Mouse (Mus musculus) spleen, postnatal 4 days (tissue): Measurements from ENCODE around the gene Elavl1.
"Not testable (repeated sequence)": the region's sequence is repeated elsewhere in the genome, so short reads cannot be mapped to it uniquely, and the experiment has no call there.

Source experiments
- DNase-seq, 2 experiments: peaks; one replicate each; pipeline ENCODE4 v3.0.0; 2022; ENCODE audit warnings: low spot score in 2 of 2

Gene Elavl1

DNA sequence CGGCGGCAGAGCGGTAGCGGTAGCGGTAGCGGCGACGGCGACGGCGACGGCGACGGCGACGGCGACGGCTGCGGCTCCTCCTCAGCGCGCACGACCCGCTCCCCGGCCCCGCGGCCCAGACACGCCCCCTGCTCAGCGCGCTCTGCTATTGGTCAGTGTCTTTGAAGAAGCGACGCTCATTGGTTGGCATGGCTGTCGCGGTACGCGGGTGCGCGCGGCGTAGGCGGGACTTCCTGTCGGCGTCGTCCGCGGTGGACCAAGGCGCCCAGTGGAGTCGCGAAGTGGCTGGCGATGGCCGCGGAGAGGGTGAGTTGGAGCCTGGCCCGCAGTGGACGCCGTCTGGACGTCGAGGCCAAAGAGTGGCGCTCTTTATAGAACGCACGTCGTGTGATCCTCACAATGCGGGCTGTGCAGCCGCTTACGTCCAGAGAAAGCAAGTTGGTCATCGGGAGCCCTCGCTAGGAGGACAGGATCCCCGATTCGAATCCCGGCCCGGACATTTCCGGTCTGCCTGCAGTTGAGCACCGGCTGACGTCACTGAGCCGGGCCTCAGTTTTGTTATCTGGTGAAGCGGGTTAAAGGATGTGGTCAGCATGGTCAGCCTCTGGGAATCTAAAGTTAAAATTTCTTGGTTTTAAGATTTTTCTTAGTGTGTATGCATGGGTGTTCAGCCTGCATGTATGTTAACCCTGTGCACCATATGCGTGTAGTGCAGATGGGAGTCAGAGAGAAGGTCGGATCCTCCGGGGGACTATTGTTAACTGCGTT, at the start of gene Elavl1, which contains the start of gene Ccl25:
TSS of gene Elavl1 (minus strand) at position 431 of the 768 bp plus-strand sequence.
TSS of gene Ccl25 (plus strand) at position 228 of the 768 bp plus-strand sequence.
- DNase-seq, result peak; percentile 98 to 99

DNA sequence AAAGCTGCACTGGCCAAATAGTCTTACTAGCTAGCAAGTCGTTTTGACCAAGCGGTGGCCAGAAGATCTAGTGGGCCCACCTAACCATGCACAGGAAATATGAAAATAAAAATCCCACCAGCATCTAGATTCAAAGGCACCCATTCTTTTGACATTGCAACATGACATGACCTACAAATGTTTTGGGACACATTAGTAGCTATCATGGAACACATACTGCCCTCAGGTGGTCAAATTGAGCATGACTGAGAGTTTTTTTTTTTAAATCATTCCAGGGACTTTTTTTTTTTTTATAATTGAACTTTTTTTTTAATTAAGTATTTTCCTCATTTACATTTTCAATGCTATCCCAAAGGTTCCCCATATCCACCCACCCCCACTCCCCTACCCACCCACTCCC, 47.4 kb upstream of the Elavl1 start:
- DNase-seq, result no peak

DNA sequence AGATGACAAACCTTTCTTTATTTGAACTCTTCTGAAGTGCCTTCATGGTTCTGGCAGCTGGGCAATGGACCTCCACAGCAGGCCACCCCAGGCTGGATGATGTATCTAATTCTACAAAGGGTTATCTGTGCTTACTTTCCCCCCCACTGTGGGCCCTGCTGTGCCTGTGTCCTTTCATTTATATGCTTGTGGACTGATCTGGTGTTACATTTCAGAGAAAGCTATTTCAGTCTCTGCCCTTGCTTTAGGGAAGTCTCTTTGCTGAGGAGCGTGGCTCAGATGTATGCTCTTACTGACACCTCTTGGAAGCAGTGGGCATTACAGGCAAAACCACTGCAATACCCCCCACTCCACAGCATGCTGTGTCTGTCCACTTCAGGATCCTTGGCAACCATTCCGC, 44.9 kb upstream of the Elavl1 start:
- DNase-seq, result peak; percentile 28 to 66

DNA sequence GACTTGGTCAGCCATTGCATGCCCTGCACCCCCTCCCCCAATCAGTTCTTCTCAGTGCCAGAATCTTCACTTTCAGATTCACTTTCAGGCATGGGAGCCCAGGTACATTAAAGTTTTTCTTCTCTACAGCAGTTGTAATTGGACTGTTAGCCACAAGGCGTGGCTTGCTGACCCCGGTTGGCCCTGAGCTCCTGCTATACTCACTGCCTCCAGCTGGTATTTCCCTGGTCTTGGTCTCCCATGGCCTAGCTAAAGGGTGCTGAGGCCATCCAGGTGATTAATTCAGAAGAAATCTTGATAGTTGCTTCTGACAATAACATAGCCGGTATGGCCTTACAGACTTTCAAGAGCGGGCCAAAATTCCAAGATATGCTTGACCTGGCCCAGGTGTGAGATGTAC, 43.3 kb upstream of the Elavl1 start:
- no peak for DNase-seq

DNA sequence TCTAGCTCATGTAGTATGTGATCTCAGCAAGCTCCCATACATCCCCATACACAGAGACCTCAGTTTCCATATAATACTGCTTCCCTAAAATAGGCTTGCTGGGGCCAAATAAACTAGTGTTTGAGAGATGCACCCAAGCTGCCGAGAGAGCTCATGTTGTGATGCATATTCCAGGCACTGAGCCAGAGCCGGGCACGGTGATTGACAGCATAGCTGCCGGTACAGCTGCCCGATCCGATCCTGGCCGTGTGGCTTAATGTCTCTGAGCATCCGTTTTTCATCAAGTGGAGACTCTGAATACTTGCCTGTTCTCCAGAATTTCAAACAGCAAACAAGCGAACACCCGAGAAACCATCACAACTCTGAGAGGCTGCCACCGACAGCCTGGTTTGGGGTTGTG, 42.6 kb upstream of the Elavl1 start:
- DNase-seq, result no peak

DNA sequence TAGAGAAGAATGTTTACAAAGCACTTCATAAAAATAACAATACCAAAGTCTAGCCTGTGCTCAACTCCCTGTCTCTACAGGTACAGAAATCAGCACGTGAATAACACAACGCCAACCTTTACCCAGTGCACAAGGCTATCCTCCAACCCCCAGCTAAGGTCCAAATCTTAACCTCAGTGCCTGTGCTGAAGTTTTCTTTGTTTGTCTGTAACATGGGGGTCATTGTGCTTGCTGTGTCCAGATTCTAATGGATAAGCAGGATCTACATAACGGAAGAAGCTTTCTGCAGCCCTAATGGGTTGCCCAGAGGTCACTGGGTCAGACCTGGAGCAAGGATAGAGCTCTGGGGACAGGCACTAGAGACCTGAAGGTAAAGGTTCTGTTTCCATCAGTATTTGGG, 41.0 kb upstream of the Elavl1 start:
- DNase-seq, result no peak

DNA sequence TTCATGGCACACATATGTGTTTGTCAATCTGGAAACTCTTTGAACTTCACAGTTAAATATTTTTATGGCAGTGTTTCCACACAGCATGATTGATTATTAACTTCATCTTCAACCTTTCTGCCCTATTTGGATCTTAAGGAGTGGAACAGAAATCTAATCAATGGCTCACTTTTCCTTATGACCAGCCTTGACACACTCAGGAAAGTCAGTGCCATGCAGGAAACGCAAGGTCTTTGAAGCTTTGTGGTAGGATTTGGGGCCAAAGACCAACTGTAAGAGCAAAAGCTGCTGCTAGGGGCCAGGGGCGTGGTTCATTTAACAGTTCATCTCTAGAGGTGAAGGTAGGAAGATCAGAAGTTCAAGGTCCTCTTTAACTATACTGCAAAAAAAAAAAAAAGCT, 35.7 kb upstream of the Elavl1 start:
- DNase-seq, result no peak

DNA sequence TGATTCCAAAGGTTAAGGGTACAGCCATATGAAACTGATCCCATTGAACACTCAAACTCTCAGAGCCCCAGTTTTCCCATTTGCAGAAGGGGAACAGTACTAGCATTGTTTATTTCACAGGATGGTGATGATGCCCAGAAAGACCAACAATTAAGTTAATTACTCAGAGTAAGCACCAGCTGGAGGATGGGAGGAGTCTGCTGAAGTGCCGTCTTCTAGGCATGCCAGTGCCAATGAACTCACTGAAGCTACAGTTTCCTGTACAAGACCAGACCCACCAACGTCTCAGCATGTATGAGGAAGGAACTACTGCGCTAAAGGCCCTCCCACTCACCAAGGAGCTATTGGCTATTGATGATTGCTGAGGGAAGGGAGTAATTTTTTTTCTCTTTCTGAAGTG, 34.1 kb upstream of the Elavl1 start:
- DNase-seq, result no peak

DNA sequence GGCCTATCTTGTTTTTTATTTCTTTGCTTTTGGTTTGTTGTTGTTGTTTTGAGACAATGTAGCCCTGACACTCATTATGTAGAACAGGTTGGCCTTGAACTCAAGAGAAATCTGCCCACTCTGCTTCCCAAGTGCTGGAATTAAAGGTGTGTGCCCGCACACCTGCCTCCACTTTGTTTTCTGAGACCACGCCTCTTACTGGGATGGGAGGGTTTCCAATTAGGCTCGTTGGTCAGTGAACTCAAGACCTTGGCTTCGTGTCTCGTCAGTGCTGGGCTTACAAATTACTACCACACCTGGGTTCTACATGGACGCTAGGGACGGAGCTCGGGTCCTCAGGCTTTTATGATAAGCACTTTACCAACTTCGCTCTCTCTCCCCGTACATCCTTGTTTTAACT, 30.2 kb upstream of the Elavl1 start:
- no peak for DNase-seq

DNA sequence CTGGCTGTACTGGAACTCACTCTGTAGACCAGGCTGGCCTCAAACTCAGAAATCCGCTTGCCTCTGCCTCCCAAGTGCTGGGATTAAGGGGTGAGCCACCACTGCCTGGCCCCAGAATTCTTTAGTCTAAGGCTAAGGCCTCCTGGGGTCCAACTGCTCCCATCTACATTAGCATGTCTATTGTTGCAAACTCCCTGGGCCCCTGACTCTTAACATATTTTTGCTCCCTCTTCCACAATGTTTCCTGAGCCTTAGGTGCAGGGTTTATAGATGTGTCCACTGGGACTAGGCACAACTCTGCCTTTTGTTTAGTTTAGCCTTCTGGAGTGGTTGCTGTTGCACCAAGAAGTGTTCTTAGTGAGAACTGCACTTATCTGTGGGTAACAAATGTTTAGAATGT, 29.3 kb upstream of the Elavl1 start:
- no peak for DNase-seq

DNA sequence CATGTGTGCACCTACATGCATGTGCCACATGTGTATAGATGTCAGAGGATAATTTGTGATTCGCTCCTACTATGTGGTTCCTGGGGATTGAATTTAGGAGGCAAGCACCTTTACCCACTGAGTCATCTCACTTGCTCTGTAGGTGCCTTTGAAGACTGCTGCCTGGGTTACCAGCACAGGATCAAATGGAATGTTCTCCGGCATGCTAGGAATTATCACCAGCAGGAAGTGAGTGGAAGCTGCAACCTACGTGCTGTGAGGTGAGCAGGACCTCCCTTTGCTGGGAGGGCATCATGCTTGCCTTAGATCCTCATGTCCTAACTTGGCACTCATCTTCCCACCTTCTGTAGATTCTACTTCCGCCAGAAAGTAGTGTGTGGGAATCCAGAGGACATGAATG, 28.5 kb upstream of the Elavl1 start:
- DNase-seq, result no peak

DNA sequence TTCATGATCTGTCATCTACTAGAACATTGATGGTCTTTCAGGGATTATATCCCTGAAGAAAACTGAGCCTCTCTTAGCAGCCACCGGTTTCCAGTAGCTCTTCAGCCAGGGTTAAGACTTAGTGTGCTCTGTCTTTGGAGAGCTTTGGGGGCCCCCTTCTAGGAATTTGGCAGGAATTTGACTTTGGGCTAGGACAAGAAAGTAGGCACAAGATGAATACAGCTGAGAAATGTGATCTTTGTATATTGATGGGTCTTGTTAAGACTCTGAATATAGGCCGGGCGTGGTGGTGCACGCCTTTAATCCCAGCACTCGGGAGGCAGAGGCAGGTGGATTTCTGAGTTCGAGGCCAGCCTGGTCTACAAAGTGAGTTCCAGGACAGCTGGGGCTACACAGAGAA, 27.3 kb upstream of the Elavl1 start:
- DNase-seq, result not testable (repeated sequence)

DNA sequence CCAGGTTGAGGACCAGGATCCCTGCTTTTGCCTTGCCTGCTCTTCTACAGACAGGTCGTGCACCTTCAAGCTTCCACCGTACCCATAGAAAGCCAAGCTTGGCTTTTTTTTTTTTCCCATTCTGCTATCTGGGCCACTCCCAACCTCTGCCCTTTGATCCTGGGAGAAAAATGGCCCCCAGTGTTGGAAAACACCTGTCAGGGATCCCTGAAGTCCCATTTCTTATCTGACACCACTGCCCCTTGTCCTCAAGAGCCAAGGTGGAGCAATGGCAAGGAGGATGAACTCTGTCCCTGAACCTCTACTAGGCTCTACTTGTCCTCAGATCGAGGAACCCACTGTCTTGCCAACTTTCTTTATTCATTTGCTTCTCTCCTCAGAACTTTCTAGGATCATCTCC, 25.4 kb upstream of the Elavl1 start:
- no peak for DNase-seq

DNA sequence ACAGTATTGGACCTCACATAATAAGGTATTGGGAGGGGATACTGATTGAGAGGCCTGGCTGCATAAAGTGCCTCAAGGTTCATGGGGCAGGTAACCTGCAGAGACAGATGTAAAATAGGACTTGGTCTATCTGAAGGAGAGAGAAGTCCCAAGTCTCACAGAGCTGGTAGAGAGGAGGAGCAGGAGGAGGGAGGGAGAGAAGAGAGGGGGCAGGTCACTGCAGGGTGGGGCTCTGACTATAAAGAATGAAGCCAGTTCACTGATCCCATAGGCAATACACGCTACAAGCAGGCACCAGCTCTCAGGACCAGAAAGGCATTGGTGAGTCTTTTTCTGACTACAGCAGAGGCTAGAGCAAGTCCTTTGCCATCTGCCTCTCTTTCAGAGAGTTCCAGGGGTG, 24.1 kb upstream of the Elavl1 start:
- no peak for DNase-seq

DNA sequence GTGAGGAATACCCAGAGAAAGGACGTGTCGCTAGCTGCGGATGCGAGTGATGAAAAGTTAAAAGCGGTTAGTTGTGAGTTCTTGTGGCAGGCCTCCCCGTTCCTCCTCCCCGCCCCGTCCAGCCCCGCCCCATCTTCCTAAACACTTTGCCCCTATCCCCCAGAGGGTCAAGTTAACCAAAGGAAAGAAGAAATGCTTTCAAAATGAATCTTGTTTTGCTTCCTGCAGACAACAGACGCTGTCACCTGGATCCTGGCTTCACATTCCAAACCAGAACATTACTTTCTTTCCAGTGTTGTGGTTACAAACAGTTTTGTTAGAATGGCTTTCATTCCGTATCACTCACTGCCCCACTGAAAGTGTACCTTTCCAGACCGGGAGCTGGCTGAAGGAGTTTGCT, 23.1 kb upstream of the Elavl1 start:
- DNase-seq, result no peak

DNA sequence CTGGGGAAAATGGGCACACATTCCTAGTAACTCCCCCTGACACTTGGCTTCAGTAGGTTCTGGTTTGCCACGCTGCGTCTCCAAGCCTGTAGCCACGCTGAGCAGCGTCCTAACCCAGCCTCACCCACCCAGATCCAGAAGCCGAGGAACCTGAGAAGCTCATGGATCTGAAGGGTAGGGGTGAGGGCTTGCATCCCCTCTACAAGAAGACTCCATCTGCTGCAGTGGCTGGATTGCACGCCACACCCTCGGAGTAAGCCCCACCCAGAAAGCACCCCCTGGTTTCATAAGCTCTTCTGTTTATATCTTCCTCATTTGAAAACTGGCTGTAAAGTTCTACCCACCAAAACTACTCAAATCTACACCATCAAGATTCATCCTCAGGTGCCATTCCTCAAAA, 22.4 kb upstream of the Elavl1 start:
- peak in 1 of 2 experiments; percentile 58 for DNase-seq

DNA sequence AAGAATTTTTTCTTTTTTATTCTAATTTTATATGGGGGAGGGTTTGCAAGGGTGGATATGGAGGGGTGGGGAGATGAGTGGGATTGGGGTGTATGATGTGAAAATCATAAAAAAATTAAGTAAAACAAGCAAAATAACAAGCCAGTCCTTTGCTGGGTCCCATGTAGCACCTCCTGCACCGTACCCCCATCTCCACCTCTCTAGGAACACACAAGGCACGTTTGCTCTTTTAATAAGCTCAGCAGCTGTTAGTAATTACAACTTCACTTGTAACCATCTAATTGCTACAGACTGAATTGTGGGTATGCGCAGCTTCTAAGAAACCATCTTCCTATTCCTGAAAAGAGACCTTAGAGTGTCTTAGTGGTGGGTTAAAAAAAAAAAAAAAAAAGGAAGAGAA, 15.0 kb upstream of the Elavl1 start:
- DNase-seq, result no peak

DNA sequence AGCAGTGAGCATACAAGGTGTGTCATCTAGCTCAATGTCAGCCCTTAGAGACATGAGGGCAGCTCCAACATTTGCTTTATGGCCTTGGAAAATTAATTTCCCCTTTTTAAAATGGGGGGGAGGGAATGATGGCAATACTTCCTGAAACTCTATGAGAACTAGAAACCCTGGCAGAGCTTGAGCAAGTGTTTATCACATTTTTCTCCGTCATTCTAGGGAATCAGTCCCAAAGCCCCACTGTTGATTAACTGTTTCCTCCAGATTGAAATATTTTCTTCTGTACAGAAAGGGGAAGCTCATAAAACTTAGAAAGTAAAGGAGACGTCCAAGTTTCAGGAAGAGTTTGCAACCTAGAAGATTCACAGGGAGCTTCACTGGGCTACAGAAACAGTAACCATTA, 10.5 kb upstream of the Elavl1 start:
- no peak for DNase-seq

DNA sequence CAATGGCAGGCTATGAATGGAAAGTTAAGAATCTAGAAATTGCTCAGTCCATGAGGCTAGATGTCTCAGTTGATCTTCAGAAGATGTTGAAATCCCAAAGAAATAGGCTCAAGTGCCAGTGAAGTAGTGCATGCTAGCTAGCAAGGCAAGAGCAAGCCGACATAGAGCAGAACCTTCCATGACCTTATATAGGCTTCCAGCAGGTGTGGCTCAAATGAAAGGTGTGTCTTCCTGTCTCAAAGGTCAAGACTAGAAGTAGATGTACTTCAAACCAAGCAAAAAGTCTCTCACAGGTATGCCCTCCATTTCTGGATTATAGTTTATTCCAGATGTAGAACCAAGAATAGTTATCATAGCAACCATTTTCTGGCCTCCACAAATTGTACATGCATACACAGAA, 8.8 kb upstream of the Elavl1 start:
- DNase-seq, result no peak

DNA sequence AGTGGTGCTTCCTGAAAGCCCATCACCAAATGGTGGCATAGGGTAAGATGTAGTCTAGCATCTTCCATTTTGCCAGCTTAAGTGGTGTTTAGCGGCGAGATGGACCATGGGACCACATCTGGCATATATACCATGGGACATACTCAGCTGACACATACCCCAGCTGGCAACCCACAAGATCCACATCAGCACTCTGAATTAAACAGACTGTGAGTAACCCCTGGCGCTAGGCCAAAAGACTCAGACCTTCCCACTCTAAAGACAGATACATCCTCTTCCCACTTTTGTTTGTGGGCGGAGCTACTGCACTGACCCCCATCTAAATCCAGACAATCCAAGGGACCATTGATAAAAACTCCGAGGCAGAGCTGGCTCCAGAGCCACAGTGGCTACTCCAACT, 3.8 kb upstream of the Elavl1 start:
- DNase-seq, result no peak

DNA sequence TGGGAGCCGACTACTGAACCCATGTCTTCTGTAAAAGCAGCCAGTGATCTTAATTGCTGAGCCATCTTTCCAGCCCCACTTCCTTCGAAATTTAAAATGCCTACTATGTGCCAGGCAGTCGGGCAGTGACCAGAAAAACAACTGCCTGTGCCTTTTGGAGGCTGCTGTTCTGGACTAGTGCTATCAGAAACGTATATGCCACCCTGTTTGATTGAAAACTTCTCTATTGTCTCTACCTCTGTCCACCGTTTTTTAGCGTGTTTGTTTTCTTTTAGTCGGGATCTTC, 481 bp upstream of the Elavl1 start:
- no peak for DNase-seq

DNA sequence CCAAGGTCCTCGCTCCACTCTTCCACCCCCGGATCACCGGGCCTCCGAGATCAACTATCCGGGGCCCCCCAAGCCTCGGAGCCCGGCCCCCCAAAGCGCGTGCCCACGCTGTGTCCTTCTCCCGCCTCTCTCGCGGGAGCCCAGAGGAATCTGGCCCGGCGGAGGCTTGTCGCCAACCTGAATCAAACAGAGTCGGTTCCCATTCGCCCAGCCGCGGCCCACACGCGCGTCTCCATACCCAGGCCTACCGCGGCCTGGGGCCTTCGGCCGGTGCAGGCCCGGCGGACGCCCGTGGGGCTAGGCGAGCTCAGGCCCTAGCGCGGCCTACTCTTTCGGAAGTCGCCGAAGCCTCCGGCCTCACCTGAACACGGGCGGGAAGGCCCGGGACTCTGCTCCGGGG, 688 bp downstream of the Elavl1 start:
- DNase-seq, result peak in 1 of 2 experiments; percentile 80

DNA sequence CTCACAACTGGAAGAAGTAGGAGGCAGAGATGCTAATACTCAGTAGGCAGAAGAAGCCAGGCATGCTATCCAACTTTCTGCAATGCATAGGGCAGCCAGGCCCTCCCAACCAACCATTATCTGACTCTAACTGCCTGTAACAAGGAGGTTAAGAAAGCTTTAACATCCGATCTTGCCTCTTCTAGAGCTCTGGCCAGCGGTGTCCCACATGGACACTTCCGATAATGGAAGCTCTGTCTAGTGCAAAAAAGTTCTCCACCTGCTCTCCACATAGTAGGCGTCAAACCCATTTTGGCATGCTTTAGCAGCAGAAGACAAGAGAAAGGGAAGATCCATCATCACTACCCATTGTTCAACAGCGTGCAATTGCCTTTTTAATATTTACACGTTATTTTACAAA, 1.3 kb downstream of the Elavl1 start:
- no peak for DNase-seq

DNA sequence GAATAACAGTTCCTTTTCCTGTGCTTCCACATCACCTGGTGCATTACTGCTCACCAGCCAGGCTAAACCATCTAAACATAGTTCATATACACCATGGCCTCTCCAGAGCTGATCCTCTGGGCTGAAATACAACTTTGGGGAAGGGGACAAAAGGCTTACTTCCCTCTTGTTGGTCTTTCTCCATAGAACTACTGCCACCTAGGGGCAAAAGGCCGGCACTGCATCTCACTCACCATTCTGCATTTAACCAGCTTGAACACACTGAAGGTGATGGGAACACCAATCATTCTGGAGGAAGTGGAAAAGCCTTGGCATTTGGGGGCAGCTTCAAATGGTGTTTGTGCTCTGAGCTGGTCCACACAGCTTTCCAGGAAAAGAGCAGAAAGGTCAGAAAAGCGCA, 2.7 kb downstream of the Elavl1 start:
- DNase-seq, result peak; percentile 84 to 93
